Mouse (Mus musculus): ENCODE results near the gene Tiam2.

DNA sequence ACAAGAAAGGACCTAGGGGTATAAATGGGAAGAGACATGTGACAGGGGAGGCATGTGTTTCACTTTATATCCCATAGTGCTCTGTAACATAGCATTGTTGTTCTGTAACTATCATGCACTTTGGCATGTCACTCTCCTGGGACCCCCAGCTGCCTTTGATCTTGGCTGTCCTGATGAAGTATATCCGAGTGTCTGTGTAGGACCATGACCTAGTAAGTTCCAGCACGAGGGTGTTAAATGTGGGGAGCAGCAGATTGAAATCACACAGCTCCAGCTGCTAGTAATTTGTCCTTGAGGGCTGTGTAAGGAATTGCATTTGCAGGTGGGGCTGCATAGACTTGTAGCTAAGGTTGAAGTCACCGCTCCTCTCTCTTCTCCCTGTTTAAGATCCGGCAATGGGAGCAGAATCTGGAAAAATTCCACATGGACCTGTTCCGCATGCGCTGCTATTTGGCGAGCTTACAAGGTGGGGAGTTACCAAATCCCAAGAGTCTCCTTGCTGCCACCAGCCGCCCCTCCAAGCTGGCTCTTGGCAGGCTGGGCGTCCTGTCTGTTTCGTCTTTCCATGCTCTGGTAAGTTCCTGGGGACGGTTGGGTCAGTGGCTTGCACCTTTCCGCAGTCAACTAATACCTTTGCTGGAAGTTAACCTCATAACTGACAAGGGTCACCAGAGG, 110.6 kb downstream of the Tiam2 start:
- no peak for TF ChIP-seq ZC3H11A (IDR thresholded peaks at IDR 0.05; ENCODE audit: borderline replicate concordance, low read depth, low read length)
- TF ChIP-seq HCFC1 (IDR thresholded peaks at IDR 0.05; ENCODE audit: borderline replicate concordance, insufficient read depth, low read length), result no peak
- TF ChIP-seq CHD2 (IDR thresholded peaks at IDR 0.05; ENCODE audit: low read depth, low read length), result no peak

Data from ES-E14 (cell line).